Mouse (Mus musculus): Measurements from ENCODE around the gene Ccdc159. TPM values are rescaled to one million over a fixed set of nuclear protein-coding genes. Genes with fewer than 3 reads are reported as not detected.

Ccdc159 gene
- polyA plus RNA-seq, 1 experiment from 2014 or later, result 3.0 TPM

DNA sequence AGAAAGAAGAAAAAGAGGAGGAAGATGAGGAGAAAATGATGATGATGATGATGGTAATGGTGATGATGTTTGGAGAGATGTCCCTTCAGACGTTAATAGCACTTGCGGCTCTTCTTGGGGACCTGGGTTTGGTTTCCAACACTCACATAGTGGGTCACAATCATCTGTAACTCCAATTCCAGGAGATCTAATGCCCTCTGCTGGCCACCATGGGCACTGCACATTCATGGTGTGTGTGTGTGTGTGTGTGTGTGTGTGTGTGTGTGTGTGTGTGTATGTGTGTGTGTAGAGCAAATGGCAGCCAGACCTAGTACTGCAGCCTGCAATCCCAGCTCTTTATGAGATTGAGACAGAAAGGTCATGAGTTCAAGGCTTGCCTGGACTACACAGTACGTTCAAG is 24.7 kb downstream of the Ccdc159 start:
- 78% methylated on average over 3 of the region's 3 CpGs for WGBS
- ATAC-seq (ENCODE audit: low read depth) (no peak), DNase-seq (ENCODE audit: low spot score) (no peak)
- Histone ChIP-seq H3K9me3 (ENCODE audit: control insufficient read depth, low read length) (no peaks in the 10 kb centered on the region), H3K4me1 (ENCODE audit: control insufficient read depth, insufficient read depth, low read length) (peaks cover 5% of the 10 kb centered on the region; the same call in 1 of the 2 replicates), H3K27ac (replicated peaks; ENCODE audit: low read depth, low read length) (no peak overlapping the region), H3K9ac (ENCODE audit: low read depth, low read length) (no peak overlapping the region), H3K4me2 (ENCODE audit: low read depth, low read length) (no peak overlapping the region), H3K4me3 (ENCODE audit: low read depth, low read length) (no peak overlapping the region), H3K36me3 (ENCODE audit: control insufficient read depth, insufficient read depth, low read length) (0 out of 2 replicates have a peak, but pooled peaks cover 3% of the 10 kb centered on the region), H3K27me3 (replicated peaks; ENCODE audit: control insufficient read depth, insufficient read depth, low read length) (0 out of 2 replicates have a peak, but pooled peaks cover 3% of the 10 kb centered on the region)

DNA sequence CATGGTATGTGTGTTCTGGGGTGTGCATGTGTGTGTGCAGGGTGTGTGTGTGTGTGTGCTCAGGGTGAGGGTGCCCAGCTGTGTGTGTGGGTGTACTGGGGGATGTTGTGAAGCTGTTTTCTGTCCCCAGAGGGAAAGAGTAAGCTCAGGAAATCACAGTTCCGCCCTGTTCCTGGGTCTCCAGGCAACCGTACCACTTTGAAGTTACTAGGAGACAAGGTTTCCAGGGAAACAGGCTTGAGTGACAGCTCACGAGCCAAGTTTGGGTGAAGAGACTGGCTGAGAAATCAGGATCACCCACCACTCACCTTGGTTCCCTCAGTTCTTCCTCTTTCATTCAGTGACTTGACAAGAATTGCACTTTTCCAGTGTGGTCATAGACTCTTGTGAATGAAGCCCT is 26.3 kb downstream of the Ccdc159 start:
- no peak overlapping the region for H3K9ac ChIP-seq (ENCODE audit: low read depth, low read length)
- no peak overlapping the region for H3K4me3 ChIP-seq (ENCODE audit: low read depth, low read length)
- ATAC-seq (ENCODE audit: low read depth) (no peak), DNase-seq (ENCODE audit: low spot score) (no peak)
- no peaks in the 10 kb centered on the region for H3K9me3 ChIP-seq (ENCODE audit: control insufficient read depth, low read length)
- H3K4me2 ChIP-seq (ENCODE audit: low read depth, low read length), result no peak overlapping the region
- no peak overlapping the region for H3K27ac ChIP-seq (replicated peaks; ENCODE audit: low read depth, low read length)
- no peaks in the 10 kb centered on the region for H3K27me3 ChIP-seq (replicated peaks; ENCODE audit: control insufficient read depth, insufficient read depth, low read length)
- no peaks in the 10 kb centered on the region for H3K36me3 ChIP-seq (ENCODE audit: control insufficient read depth, insufficient read depth, low read length)
- H3K4me1 ChIP-seq (ENCODE audit: control insufficient read depth, insufficient read depth, low read length), result peaks cover 5% of the 10 kb centered on the region; the same call in 1 of the 2 replicates
- WGBS, result 27% methylated on average over 3 of the region's 3 CpGs

DNA sequence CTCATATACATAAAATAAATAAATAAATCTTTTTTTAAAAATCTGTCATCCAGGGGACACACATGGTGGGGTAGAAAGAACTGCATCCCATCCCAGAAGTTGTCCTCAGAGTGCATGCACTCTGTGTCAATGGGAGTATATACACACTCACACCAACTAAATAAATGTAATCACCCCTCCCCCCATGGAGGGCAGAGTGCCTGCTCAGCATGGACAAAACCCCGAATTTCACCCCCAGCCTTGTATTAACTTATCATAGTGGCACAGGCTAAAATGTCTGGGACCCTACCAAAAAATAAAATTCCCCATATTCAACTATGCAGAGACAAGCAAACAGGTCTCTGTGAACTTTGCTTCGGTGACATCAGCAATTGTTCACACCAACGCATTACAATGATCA is 27.4 kb downstream of the Ccdc159 start:
- H3K36me3 ChIP-seq (ENCODE audit: control insufficient read depth, insufficient read depth, low read length), result no peaks in the 10 kb centered on the region
- no peak for DNase-seq (ENCODE audit: low spot score)
- H3K4me2 ChIP-seq (ENCODE audit: low read depth, low read length), result peak overlapping the region; percentile 60
- no peak overlapping the region for H3K9ac ChIP-seq (ENCODE audit: low read depth, low read length)
- peaks cover 4% of the 10 kb centered on the region; the same call in 1 of the 2 replicates for H3K27me3 ChIP-seq (replicated peaks; ENCODE audit: control insufficient read depth, insufficient read depth, low read length)
- H3K4me1 ChIP-seq (ENCODE audit: control insufficient read depth, insufficient read depth, low read length), result peaks cover 5% of the 10 kb centered on the region; the same call in 1 of the 2 replicates
- no peak overlapping the region for H3K27ac ChIP-seq (replicated peaks; ENCODE audit: low read depth, low read length)
- 78% methylated on average over 3 of the region's 3 CpGs for WGBS
- no peak for ATAC-seq (ENCODE audit: low read depth)
- H3K9me3 ChIP-seq (ENCODE audit: control insufficient read depth, low read length), result no peaks in the 10 kb centered on the region
- H3K4me3 ChIP-seq (ENCODE audit: low read depth, low read length), result no peak overlapping the region

DNA sequence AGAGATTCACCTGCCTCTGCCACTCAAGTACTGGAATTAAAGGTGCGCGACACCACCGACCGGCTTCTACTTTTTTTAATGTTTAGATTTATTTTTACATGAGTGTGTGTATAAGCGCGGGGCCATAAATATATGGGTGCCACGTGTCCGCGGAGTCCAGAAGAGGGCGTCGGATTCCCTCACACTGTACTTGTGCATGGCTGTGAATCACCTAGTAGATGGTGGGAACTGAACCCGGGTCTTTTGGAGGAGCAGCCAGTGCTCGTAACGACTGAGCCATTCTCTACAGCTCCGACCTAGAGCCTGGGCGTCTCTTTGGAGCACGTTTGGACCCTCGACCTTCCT is 27.9 kb downstream of the Ccdc159 start:
- Histone ChIP-seq H3K36me3 (ENCODE audit: control insufficient read depth, insufficient read depth, low read length) (no peaks in the 10 kb centered on the region), H3K4me1 (ENCODE audit: control insufficient read depth, insufficient read depth, low read length) (peaks cover 5% of the 10 kb centered on the region; the same call in 1 of the 2 replicates), H3K4me3 (ENCODE audit: low read depth, low read length) (peak overlapping the region; percentile 61), H3K9me3 (ENCODE audit: control insufficient read depth, low read length) (no peaks in the 10 kb centered on the region), H3K9ac (ENCODE audit: low read depth, low read length) (peak overlapping the region; percentile 57), H3K27ac (replicated peaks; ENCODE audit: low read depth, low read length) (peak overlapping the region; percentile 74), H3K27me3 (replicated peaks; ENCODE audit: control insufficient read depth, insufficient read depth, low read length) (peaks cover 10% of the 10 kb centered on the region), H3K4me2 (ENCODE audit: low read depth, low read length) (peak overlapping the region; percentile 60)
- DNase-seq (ENCODE audit: low spot score), result no peak
- ATAC-seq (ENCODE audit: low read depth), result peak; percentile 66
- 2% methylated on average over 18 of the region's 18 CpGs for WGBS

DNA sequence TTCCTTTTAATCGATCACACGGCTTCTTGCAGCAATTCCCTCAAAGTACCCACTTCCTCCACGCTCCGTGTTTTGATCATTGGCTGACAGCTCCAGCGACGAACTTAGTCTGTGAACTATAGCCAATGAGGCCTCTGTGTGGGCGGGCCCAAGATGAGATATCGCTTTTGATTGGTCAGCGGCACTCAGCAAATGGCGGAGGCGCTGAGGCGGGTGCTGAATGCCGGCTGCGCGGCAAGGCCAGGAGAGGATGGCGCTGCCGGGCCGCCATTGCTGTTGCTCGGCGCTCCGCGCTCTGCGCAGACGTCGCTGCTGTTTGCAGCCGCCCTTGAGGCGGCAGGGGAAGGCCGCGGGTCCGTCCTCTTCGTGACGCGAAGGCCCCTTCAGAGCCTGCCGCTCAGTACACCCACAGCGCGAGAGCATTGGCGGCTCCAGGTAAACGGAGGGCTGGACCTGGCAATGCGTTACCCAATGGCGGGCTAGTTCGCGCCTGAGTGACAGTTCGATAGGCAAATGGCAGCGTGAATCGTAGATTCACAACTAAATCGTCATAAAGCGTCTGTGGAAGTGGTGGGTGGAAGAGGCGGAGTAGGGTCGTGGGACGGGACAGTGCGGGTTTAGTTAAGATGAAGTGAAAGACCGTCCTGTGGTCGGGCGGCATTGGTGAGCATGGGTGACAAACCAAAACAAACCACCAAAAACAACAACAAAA is 28.5 kb downstream of the Ccdc159 start, which contains the start of gene Swsap1:
TSS of gene Swsap1 (plus strand) at position 186 of the 712 bp plus-strand sequence.
- Histone ChIP-seq H3K4me2 (ENCODE audit: low read depth, low read length) (peak within 1 kb of the TSS; percentile 63), H3K4me3 (ENCODE audit: low read depth, low read length) (peak within 1 kb of the TSS; percentile 61), H3K27ac (replicated peaks; ENCODE audit: low read depth, low read length) (peak within 1 kb of the TSS; percentile 87), H3K27me3 (replicated peaks; ENCODE audit: control insufficient read depth, insufficient read depth, low read length) (peaks cover 15% of the 10 kb centered on the region), H3K9me3 (ENCODE audit: control insufficient read depth, low read length) (no peaks in the 10 kb centered on the region), H3K9ac (ENCODE audit: low read depth, low read length) (peak within 1 kb of the TSS; percentile 72), H3K4me1 (ENCODE audit: control insufficient read depth, insufficient read depth, low read length) (peaks cover 5% of the 10 kb centered on the region; the same call in 1 of the 2 replicates), H3K36me3 (ENCODE audit: control insufficient read depth, insufficient read depth, low read length) (no peaks in the 10 kb centered on the region)
- peak; percentile 98 for DNase-seq (ENCODE audit: low spot score)
- WGBS, result under 1% methylated on average over 42 of the region's 54 CpGs
- ATAC-seq (ENCODE audit: low read depth), result peak; percentile 98

DNA sequence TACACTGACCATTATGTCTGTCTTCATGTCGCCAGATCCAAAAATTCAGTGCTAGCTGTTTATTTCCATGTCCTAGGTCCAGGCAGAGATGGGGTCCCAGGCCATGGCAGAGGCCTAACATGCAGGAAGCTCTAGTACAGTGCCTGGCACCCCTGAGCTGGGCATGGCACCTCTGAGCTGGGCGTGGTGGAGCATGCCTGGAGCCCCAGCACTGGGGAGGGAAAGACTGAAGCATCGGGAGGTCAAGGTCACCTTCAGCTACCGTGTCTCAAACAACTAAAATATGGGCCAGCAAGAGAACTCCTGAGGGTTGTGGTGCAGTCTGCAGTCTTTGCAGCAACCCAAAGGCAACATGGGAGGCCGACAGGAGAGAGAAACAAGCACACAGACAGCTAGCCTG is 31.1 kb downstream of the Ccdc159 start:
- no peak overlapping the region for H3K4me2 ChIP-seq (ENCODE audit: low read depth, low read length)
- peaks cover 13% of the 10 kb centered on the region for H3K4me1 ChIP-seq (ENCODE audit: control insufficient read depth, insufficient read depth, low read length)
- no peak overlapping the region for H3K9ac ChIP-seq (ENCODE audit: low read depth, low read length)
- H3K27me3 ChIP-seq (replicated peaks; ENCODE audit: control insufficient read depth, insufficient read depth, low read length), result peaks cover 42% of the 10 kb centered on the region
- DNase-seq (ENCODE audit: low spot score) (no peak), ATAC-seq (ENCODE audit: low read depth) (no peak)
- H3K4me3 ChIP-seq (ENCODE audit: low read depth, low read length), result no peak overlapping the region
- H3K27ac ChIP-seq (replicated peaks; ENCODE audit: low read depth, low read length), result no peak overlapping the region
- H3K9me3 ChIP-seq (ENCODE audit: control insufficient read depth, low read length), result no peaks in the 10 kb centered on the region
- H3K36me3 ChIP-seq (ENCODE audit: control insufficient read depth, insufficient read depth, low read length), result no peaks in the 10 kb centered on the region
- WGBS, result 79% methylated on average over 5 of the region's 5 CpGs

DNA sequence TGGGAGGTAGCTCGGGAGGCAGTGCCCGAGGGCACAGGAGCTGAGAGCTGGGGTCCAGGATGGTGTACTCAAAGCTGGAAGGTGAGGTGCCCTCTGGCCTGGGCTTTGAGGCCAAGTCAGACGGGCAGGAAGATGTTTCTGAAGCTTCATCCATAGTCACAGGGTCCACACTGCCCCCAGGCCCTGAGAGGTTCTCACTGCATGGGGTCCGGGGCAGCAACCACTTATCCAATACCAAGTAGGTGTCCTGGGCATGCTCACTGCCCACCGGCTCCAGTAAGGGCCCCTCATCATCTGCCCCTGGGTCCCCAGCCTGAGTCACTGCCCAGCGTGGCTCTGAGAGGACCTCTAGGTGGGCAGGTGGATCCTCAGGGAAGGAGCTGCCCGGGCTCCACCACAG is 32.0 kb downstream of the Ccdc159 start:
- Histone ChIP-seq H3K4me3 (ENCODE audit: low read depth, low read length) (no peak overlapping the region), H3K9ac (ENCODE audit: low read depth, low read length) (no peak overlapping the region), H3K27ac (replicated peaks; ENCODE audit: low read depth, low read length) (no peak overlapping the region), H3K4me1 (ENCODE audit: control insufficient read depth, insufficient read depth, low read length) (peaks cover 13% of the 10 kb centered on the region), H3K9me3 (ENCODE audit: control insufficient read depth, low read length) (no peaks in the 10 kb centered on the region), H3K27me3 (replicated peaks; ENCODE audit: control insufficient read depth, insufficient read depth, low read length) (peaks cover 48% of the 10 kb centered on the region), H3K4me2 (ENCODE audit: low read depth, low read length) (no peak overlapping the region), H3K36me3 (ENCODE audit: control insufficient read depth, insufficient read depth, low read length) (no peaks in the 10 kb centered on the region)
- WGBS, result 88% methylated on average over 7 of the region's 7 CpGs
- DNase-seq (ENCODE audit: low spot score) (no peak), ATAC-seq (ENCODE audit: low read depth) (no peak)

DNA sequence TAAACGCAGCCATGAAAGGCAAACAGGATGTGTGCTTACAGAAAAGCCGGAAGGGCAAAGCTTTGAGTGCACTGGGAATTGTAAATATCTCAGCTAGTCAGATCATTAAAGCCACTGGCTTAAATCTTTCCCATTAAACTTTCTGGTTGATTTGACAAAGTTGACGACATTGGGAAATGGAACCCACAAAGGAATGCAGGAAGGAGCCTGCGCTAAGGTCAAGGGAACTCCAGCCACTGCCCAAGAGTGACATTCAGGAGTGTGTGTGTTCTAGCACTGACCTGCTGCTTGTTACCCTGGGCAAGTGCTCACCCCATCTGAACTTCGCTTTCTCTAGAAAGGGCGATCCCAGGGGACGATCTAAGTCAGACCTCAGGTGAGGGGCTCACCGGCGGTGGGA is 32.9 kb downstream of the Ccdc159 start:
- H3K9ac ChIP-seq (ENCODE audit: low read depth, low read length), result no peak overlapping the region
- peaks cover 13% of the 10 kb centered on the region for H3K4me1 ChIP-seq (ENCODE audit: control insufficient read depth, insufficient read depth, low read length)
- ATAC-seq (ENCODE audit: low read depth), result no peak
- H3K27ac ChIP-seq (replicated peaks; ENCODE audit: low read depth, low read length), result no peak overlapping the region
- H3K4me2 ChIP-seq (ENCODE audit: low read depth, low read length), result no peak overlapping the region
- no peaks in the 10 kb centered on the region for H3K36me3 ChIP-seq (ENCODE audit: control insufficient read depth, insufficient read depth, low read length)
- H3K4me3 ChIP-seq (ENCODE audit: low read depth, low read length), result no peak overlapping the region
- H3K9me3 ChIP-seq (ENCODE audit: control insufficient read depth, low read length), result no peaks in the 10 kb centered on the region
- DNase-seq (ENCODE audit: low spot score), result no peak
- 52% methylated on average over 9 of the region's 9 CpGs for WGBS
- peaks cover 48% of the 10 kb centered on the region for H3K27me3 ChIP-seq (replicated peaks; ENCODE audit: control insufficient read depth, insufficient read depth, low read length)

Data from embryonic facial prominence, embryonic 14.5 days (tissue).